Mouse (Mus musculus) naive thymus-derived CD4-positive, alpha-beta T cell, adult 2 months (primary cell): ENCODE data around the gene Tmcc2.

Source experiments
- DNase-seq: peaks from one replicate; pipeline ENCODE4 v3.0.0-alpha.2; 2011; ENCODE audit warnings: low read depth

Tmcc2 gene

GRCm38 (mm10) chr1:132389886-132390585, 1.0 kb downstream of the Tmcc2 start:
- peak; percentile 28 for DNase-seq

GRCm38 (mm10) chr1:132388813-132389803, 2.0 kb downstream of the Tmcc2 start:
- no peak for DNase-seq

- DNase-seq: no peak
Observed at GRCm38 (mm10) chr1:132387943-132388342, 3.1 kb downstream of the Tmcc2 start.

- no peak for DNase-seq
Observed at GRCm38 (mm10) chr1:132386266-132386665, 4.8 kb downstream of the Tmcc2 start.

GRCm38 (mm10) chr1:132385711-132386110, 5.4 kb downstream of the Tmcc2 start:
- DNase-seq: no peak

GRCm38 (mm10) chr1:132385266-132385665, 5.8 kb downstream of the Tmcc2 start:
- DNase-seq: no peak

GRCm38 (mm10) chr1:132384001-132384554, 7.0 kb downstream of the Tmcc2 start:
- DNase-seq: no peak

- no peak for DNase-seq
Observed at GRCm38 (mm10) chr1:132381929-132382328, 9.2 kb downstream of the Tmcc2 start.

- DNase-seq: no peak
Observed at GRCm38 (mm10) chr1:132380550-132381100, 10.5 kb downstream of the Tmcc2 start.

- no peak for DNase-seq
Observed at GRCm38 (mm10) chr1:132377811-132378210, 13.3 kb downstream of the Tmcc2 start.

- no peak for DNase-seq
Observed at GRCm38 (mm10) chr1:132377055-132377365, 14.1 kb downstream of the Tmcc2 start.

GRCm38 (mm10) chr1:132376211-132377054, 14.6 kb downstream of the Tmcc2 start:
- DNase-seq: no peak

- no peak for DNase-seq
Observed at GRCm38 (mm10) chr1:132375256-132375655, 15.8 kb downstream of the Tmcc2 start.

- DNase-seq: no peak
Observed at GRCm38 (mm10) chr1:132374873-132375244, 16.2 kb downstream of the Tmcc2 start.

- no peak for DNase-seq
Observed at GRCm38 (mm10) chr1:132374140-132374872, 16.8 kb downstream of the Tmcc2 start.

- DNase-seq: no peak
Observed at GRCm38 (mm10) chr1:132372896-132373534, 18.1 kb downstream of the Tmcc2 start.

- DNase-seq: no peak
Observed at GRCm38 (mm10) chr1:132372354-132372753, 18.7 kb downstream of the Tmcc2 start.

- no peak for DNase-seq
Observed at GRCm38 (mm10) chr1:132371298-132372081, 19.6 kb downstream of the Tmcc2 start.

- no peak for DNase-seq
Observed at GRCm38 (mm10) chr1:132370681-132371173, 20.4 kb downstream of the Tmcc2 start.
